Mouse (Mus musculus) heart, adult 8-10 months (tissue): ENCODE measurements around the gene Dbf4. TPM values are rescaled to one million over a fixed set of nuclear protein-coding genes. Genes with fewer than 3 reads are reported as not detected.

ENCODE experiments used
- DNase-seq: peaks from one replicate; pipeline ENCODE4 v3.0.0; 2022; ENCODE audit warnings: low spot score
- total RNA-seq, 4 experiments: library from RNA; stranded (reverse); gene quantifications; 2 replicates each; pipeline ENCODE4 v1.2.4; 2022

Dbf4 gene
- total RNA-seq, 4 experiments from 2014 or later, result 0.63 to 1.3 (median 0.90) TPM

DNA sequence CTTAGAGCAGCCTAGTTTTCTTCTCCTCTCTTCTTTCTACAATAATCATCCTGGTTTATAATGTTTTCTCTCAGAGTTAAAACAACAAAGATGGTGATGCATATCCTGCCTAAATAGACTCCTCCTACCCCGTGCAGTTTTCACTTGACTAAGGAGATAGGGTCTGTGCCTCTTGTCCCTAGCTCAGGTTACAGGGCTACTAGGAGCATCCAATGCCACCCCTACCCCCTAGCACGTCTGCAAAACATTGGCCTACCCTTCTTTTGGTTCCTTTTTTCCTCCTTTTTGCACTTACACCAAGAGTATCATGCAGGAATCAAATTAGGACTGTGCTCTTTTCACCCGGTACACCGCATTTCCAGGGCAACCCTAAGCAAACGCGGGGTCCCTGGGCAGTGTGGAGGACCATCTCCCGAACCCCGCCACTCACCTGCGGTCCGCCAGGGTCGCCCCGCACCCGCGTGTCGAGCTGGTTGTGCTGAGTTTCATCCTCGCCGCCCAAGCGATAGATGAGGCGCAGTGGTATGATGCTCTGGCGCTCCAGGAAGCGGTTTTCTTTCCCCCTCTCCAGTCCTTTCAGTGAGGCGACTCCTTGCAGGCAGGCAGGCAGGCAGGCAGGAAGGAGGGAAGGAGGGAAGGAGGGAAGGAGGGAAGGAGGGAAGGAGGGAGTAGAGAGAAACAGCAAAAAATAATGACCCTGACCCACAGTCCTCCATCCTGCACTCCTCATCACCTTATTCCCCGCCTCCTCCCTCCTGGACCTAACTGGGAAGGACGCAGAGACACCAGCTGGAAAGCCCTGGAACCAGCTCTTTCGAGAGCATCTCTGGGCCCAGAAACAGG is 55.5 kb downstream of the Dbf4 start:
- DNase-seq, result no peak

GRCm38 (mm10) chr5:8362361-8362760 is 60.2 kb downstream of the Dbf4 start:
- no peak for DNase-seq

DNA sequence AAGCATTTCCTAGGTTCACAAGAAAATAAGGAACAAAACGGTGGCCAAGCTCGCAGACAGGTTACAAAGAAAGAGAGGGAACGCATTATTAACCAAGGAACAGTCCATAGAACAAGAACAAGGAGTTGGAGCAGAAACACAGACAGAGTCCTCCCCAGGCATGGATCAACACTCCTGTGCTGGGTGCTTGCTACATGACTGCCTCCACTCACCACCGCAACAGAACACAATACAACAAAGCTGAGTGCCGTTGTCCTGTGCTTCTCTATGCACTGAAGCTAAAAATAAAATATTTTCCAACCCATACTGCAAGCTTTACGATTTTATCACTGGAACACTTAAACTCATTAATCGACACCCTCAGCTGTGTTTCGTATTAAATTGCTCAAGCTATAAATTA is 64.8 kb downstream of the Dbf4 start:
- no peak for DNase-seq

DNA sequence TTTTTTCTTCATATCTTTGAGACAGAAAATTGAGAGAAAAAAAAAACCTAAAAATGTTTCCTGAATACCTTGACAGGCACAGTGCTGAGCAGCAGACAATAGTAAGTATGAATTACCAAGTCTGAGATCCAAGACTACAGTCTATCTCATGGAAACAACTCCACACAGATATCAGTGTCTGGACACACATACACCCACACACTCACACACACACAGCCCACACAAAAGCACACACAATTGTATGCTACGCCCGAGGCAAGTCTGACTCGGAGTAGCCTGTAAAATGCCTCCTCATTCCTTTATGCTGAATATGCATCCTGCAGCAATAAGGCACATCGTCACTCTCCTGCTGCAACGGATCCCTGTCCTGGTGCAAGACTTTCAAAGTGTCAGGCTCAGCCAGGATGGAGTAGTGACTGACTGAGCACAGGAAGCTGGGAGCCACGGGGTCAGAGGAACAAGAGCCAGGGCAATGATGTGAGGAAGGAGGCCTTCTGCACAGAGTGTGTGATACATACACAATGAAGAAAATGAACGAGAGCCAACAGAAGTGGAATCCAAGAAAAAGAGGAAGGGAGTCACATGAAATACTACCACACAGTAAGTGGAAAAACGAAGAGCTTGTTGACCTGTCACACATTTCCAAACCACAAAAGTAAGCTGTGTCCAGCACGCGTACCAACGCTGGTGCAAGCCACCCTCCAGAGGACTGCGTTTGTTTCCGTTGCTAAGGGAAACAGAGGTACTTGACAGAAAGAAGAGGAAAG is 65.4 kb downstream of the Dbf4 start:
- peak; percentile 32 for DNase-seq

DNA sequence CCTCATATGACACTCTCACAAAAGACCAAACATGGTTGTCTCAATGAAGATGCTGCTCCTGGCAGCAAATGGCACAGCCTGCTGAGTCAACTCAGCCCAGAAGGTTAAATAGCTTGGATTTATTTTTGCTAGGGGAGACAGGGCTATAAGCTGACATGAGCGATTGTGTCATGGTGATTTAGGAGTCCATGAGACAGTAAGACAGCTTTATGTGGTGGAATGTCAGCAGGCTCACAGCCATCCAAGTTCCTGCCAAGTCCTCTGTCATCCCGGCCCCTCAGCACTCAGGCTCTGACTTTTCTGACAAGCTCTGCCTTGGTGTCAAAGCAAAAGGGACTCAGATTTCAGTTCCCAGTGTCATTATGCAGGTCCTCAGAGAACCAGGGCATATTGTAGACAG is 66.2 kb downstream of the Dbf4 start:
- DNase-seq, result no peak

GRCm38 (mm10) chr5:8349557-8349956 is 73.0 kb downstream of the Dbf4 start:
- no peak for DNase-seq

Other genes with a start within 250 kb of the Dbf4 start
- 1 to 10 TPM; 4.5 to 6.1 (median 5.3) TPM for gene Adam22, start 54.6 kb downstream of the Dbf4 start, total RNA-seq
- 10 to 100 TPM in 1 of 4 experiments, 1 to 10 TPM in 3; 6.3 to 11.7 (median 8.7) TPM for gene Slc25a40, start 134 bp upstream of the Dbf4 start, total RNA-seq
- under 1 TPM; 0.26 to 0.66 (median 0.42) TPM for gene Rundc3b, start 200.2 kb upstream of the Dbf4 start, total RNA-seq
- gene Abcb1a, start 237.4 kb upstream of the Dbf4 start, total RNA-seq, result 10 to 100 TPM in 2 of 4 experiments, 1 to 10 TPM in 2; 8.1 to 12.9 (median 9.4) TPM